Mouse (Mus musculus) kidney, adult 2 months (tissue): Measurements from ENCODE around the gene Srxn1. TPM values are rescaled to one million over a fixed set of nuclear protein-coding genes. Genes with fewer than 3 reads are reported as not detected.
"Not testable (repeated sequence)": the region's sequence is repeated elsewhere in the genome, so short reads cannot be mapped to it uniquely, and the experiment has no call there.

Source experiments
- DNase-seq: peaks from one replicate; pipeline ENCODE4 v3.0.0; 2021
- H3K27ac ChIP-seq: fragments of 200-500 bp; 2 replicates; pipeline ENCODE4 v1.5.1; 2012; ENCODE audit warnings: low read depth, low read length, control low read depth, inconsistent platforms; ENCODE audit not compliant: insufficient read depth
- H3K27me3 ChIP-seq: fragments of 200-500 bp; replicated peaks from 2 replicates; pipeline ENCODE4 v1.6.1; 2012; ENCODE audit warnings: mild to moderate bottlenecking, moderate library complexity, low read length, inconsistent platforms; ENCODE audit not compliant: control insufficient read depth, insufficient read depth
- H3K36me3 ChIP-seq: fragments of 200-500 bp; 2 replicates; pipeline ENCODE4 v1.6.1; 2012; ENCODE audit warnings: mild to moderate bottlenecking, moderate library complexity, low read length, inconsistent platforms; ENCODE audit not compliant: control insufficient read depth, insufficient read depth
- H3K4me1 ChIP-seq: fragments of 200-500 bp; 2 replicates; pipeline ENCODE4 v1.6.1; 2011; ENCODE audit warnings: low read length; ENCODE audit not compliant: control insufficient read depth, insufficient read depth
- H3K4me3 ChIP-seq: fragments of 200-500 bp; 2 replicates; pipeline ENCODE4 v1.5.1; 2011; ENCODE audit warnings: mild to moderate bottlenecking, low read depth, low read length, control low read depth; ENCODE audit not compliant: insufficient read depth
- CTCF ChIP-seq: fragments of 200-500 bp; conservative IDR thresholded peaks from 2 replicates; pipeline ENCODE4 v1.5.1; 2011; ENCODE audit warnings: low read depth, mild to moderate bottlenecking, control low read depth, low read length, moderate library complexity, mixed read lengths; ENCODE audit not compliant: insufficient read depth, insufficient read length
- POLR2A ChIP-seq: fragments of 200-500 bp; IDR thresholded peaks from one replicate; pipeline ENCODE4 v1.6.1; 2011; ENCODE audit warnings: low read depth, low read length, control low read depth
- WGBS: fragments of 180-500 bp; shearing (Covaris S2); methylation state at CpG from one replicate; pipeline ENCODE4 v1.1.7; 2018; 5-methylcytosine and 5-hydroxymethylcytosine counted together
- polyA plus RNA-seq: library from polyadenylated mRNA; depleted of rRNA; stranded (reverse); fragments of >200 nt; gene quantifications from 2 replicates; pipeline ENCODE4 v1.2.3, GENCODE M21; 2012; rRNA removed

Srxn1 gene
- 113 and 135 TPM in 2 replicates for polyA plus RNA-seq

GRCm38 (mm10) chr2:152105318-152106224 lies at the start of gene Srxn1:
Gene Srxn1, plus strand, starts transcription at chr2:152105516.
- H3K27me3 ChIP-seq: no peaks in the 10 kb centered on the region
- DNase-seq: peak; percentile 91
- peak within 1 kb of the TSS; percentile 76 for H3K4me3 ChIP-seq
- TF ChIP-seq CTCF (peak; percentile 28; the same call in 1 of the 2 replicates), POLR2A (peak; percentile 26)
- WGBS: under 1% methylated on average over 84 of the region's 84 CpGs
- peak within 1 kb of the TSS; percentile 96 for H3K27ac ChIP-seq
- no peaks in the 10 kb centered on the region for H3K36me3 ChIP-seq
- H3K4me1 ChIP-seq: peaks cover 12% of the 10 kb centered on the region; the same call in 1 of the 2 replicates

GRCm38 (mm10) chr2:152056368-152057251 lies 48.7 kb upstream of the Srxn1 start:
- H3K4me1 ChIP-seq: no peaks in the 10 kb centered on the region
- no peaks in the 10 kb centered on the region for H3K27me3 ChIP-seq
- DNase-seq: no peak
- H3K27ac ChIP-seq: no peak overlapping the region
- H3K4me3 ChIP-seq: no peak overlapping the region
- TF ChIP-seq CTCF: no peak
- no peak for TF ChIP-seq POLR2A
- WGBS: 69% methylated on average over 22 of the region's 22 CpGs
- no peaks in the 10 kb centered on the region for H3K36me3 ChIP-seq

- H3K27me3 ChIP-seq: no peaks in the 10 kb centered on the region
- WGBS: 73% methylated on average over 9 of the region's 9 CpGs
- H3K36me3 ChIP-seq: no peaks in the 10 kb centered on the region
- H3K27ac ChIP-seq: no peak overlapping the region
- H3K4me1 ChIP-seq: no peaks in the 10 kb centered on the region
- DNase-seq: no peak
- TF ChIP-seq POLR2A: no peak
- TF ChIP-seq CTCF: no peak
- H3K4me3 ChIP-seq: no peak overlapping the region
Measured at GRCm38 (mm10) chr2:152057252-152057563, 48.1 kb upstream of the Srxn1 start.

- H3K27me3 ChIP-seq, H3K4me3 ChIP-seq, H3K36me3 ChIP-seq, DNase-seq, H3K27ac ChIP-seq, H3K4me1 ChIP-seq: not testable (repeated sequence)
- 89% methylated on average over 3 of the region's 3 CpGs for WGBS
Measured at GRCm38 (mm10) chr2:152062817-152063216, 42.5 kb upstream of the Srxn1 start.

- WGBS: 48% methylated on average over 11 of the region's 11 CpGs
- Histone ChIP-seq H3K4me3 (no peak overlapping the region), H3K4me1 (no peaks in the 10 kb centered on the region), H3K27ac (no peak overlapping the region), H3K36me3 (no peaks in the 10 kb centered on the region), H3K27me3 (no peaks in the 10 kb centered on the region)
- TF ChIP-seq CTCF (no peak), POLR2A (no peak)
- no peak for DNase-seq
Measured at GRCm38 (mm10) chr2:152068660-152069433, 36.5 kb upstream of the Srxn1 start.

GRCm38 (mm10) chr2:152069434-152069786 lies 35.9 kb upstream of the Srxn1 start:
- whole genome bisulfite sequencing: 64% methylated on average over 9 of the region's 9 CpGs
- H3K27me3 ChIP-seq: no peaks in the 10 kb centered on the region
- no peaks in the 10 kb centered on the region for H3K36me3 ChIP-seq
- H3K4me1 ChIP-seq: no peaks in the 10 kb centered on the region
- H3K4me3 ChIP-seq: no peak overlapping the region
- DNase-seq: no peak
- no peak overlapping the region for H3K27ac ChIP-seq
- no peak for TF ChIP-seq CTCF
- no peak for TF ChIP-seq POLR2A
